Comparison of ENCODE assay signal across 29 mouse cellular contexts in genomic region chr8:8391321-8391720, GRCm38 (mm10).
A peak's percentile ranks its signal among the peaks of the same experiment; 100 is the strongest.
DNase-seq lines count a peak whose midpoint lies in the region; ATAC-seq and TF ChIP-seq lines count a peak whose summit lies in the region.
"Had no signal": no experiment of that assay in that cellular context is flagged by ENCODE, and none has a peak within 500 bp of the region (broad histone marks: within the 10 kb centered on the region; RNA-seq: fewer than 3 reads in every experiment).

No protein-coding gene starts in this region.

- no peak for TF ChIP-seq EP300 in liver, postnatal 0 days (IDR thresholded peaks at IDR 0.05; ENCODE audit: low read depth)

- H3K27me3 ChIP-seq in forebrain, embryonic 14.5 days (replicated peaks; ENCODE audit: control insufficient read depth, insufficient read depth, low read length), result no peaks in the 10 kb centered on the region
- no peaks in the 10 kb centered on the region for H3K27me3 ChIP-seq in forebrain, embryonic 12.5 days
- H3K27me3 ChIP-seq in forebrain, embryonic 16.5 days (replicated peaks; ENCODE audit: control insufficient read depth, insufficient read depth, low read length), result no peaks in the 10 kb centered on the region
- no peaks in the 10 kb centered on the region for H3K27me3 ChIP-seq in liver, postnatal 0 days (ENCODE audit: insufficient read depth, low read length)
- H3K27me3 ChIP-seq: embryonic facial prominence, embryonic 15.5 days; hindbrain, embryonic 13.5 days; limb, embryonic 12.5 days; liver, embryonic 15.5 days; lung, embryonic 15.5 days; neural tube, embryonic 12.5 days; Patski had no signal

- no peak for TF ChIP-seq CTCF in liver, postnatal 0 days (IDR thresholded peaks at IDR 0.05; ENCODE audit: low read depth)

- no peak overlapping the region for H3K9ac ChIP-seq in forebrain, embryonic 14.5 days (ENCODE audit: low read length)
- H3K9ac ChIP-seq in forebrain, embryonic 12.5 days, result no peak overlapping the region
- H3K9ac ChIP-seq in forebrain, embryonic 16.5 days (replicated peaks; ENCODE audit: low read depth, low read length), result no peak overlapping the region
- no peak overlapping the region for H3K9ac ChIP-seq in liver, postnatal 0 days (replicated peaks)
- H3K9ac ChIP-seq: embryonic facial prominence, embryonic 15.5 days; hindbrain, embryonic 13.5 days; limb, embryonic 12.5 days; liver, embryonic 15.5 days; lung, embryonic 15.5 days; neural tube, embryonic 12.5 days had no signal

- no peak overlapping the region for H3K4me2 ChIP-seq in forebrain, embryonic 14.5 days (ENCODE audit: low read length)
- no peak overlapping the region for H3K4me2 ChIP-seq in forebrain, embryonic 12.5 days
- no peak overlapping the region for H3K4me2 ChIP-seq in forebrain, embryonic 16.5 days (ENCODE audit: low read length)
- no peak overlapping the region for H3K4me2 ChIP-seq in liver, postnatal 0 days (ENCODE audit: low read depth, low read length)
- H3K4me2 ChIP-seq: embryonic facial prominence, embryonic 15.5 days; heart, embryonic 11.5 days; hindbrain, embryonic 13.5 days; limb, embryonic 12.5 days; liver, embryonic 15.5 days; lung, embryonic 15.5 days; neural tube, embryonic 12.5 days had no signal

- peak; percentile 71 for ATAC-seq in forebrain, embryonic 14.5 days
- no peak for ATAC-seq in forebrain, embryonic 12.5 days (ENCODE audit: low FRiP score)
- peak; percentile 89 for ATAC-seq in forebrain, embryonic 16.5 days
- ATAC-seq in liver, postnatal 0 days, result no peak
- ATAC-seq: intestine, embryonic 16.5 days; midbrain, embryonic 16.5 days; Patski had no signal

- no peak overlapping the region for H3K4me3 ChIP-seq in forebrain, embryonic 14.5 days (ENCODE audit: low read depth, low read length)
- H3K4me3 ChIP-seq in forebrain, embryonic 12.5 days (replicated peaks), result no peak overlapping the region
- H3K4me3 ChIP-seq in forebrain, embryonic 16.5 days (replicated peaks; ENCODE audit: low read length), result no peak overlapping the region
- no peak overlapping the region for H3K4me3 ChIP-seq in liver, postnatal 0 days (ENCODE audit: low read depth, low read length)
- H3K4me3 ChIP-seq: embryonic facial prominence, embryonic 10.5 days; embryonic facial prominence, embryonic 15.5 days; hindbrain, embryonic 13.5 days; limb, embryonic 12.5 days; liver, embryonic 15.5 days; lung, embryonic 15.5 days; midbrain, embryonic 10.5 days; neural tube, embryonic 12.5 days had no signal

- DNase-seq in forebrain, embryonic 14.5 days (ENCODE audit: low spot score), result peak; percentile 56
- peak; percentile 12 for DNase-seq in left cerebral cortex, adult 11 months (ENCODE audit: low spot score)
- DNase-seq in left cerebral cortex, postnatal 10 days (ENCODE audit: extremely low spot score in 1 of 2, low spot score in 2 of 2), result no peak
- no peak for DNase-seq in liver, postnatal 0 days
- DNase-seq in thymus, postnatal 10 days (ENCODE audit: low spot score in 2 of 2), result no peak
- DNase-seq: adrenal gland, postnatal 25 days; cerebellum, adult 8-10 months; cerebellum, postnatal 25 days; gastrocnemius, postnatal 25 days; heart, adult 18-20 months; heart, postnatal 36 days; kidney, adult 8-10 months; kidney, postnatal 4 days; thymus, postnatal 14 days had no signal

- no peak overlapping the region for H3K27ac ChIP-seq in forebrain, embryonic 14.5 days (ENCODE audit: low read depth, low read length)
- no peak overlapping the region for H3K27ac ChIP-seq in forebrain, embryonic 12.5 days
- peak overlapping the region; percentile 23; the same call in 1 of the 2 replicates for H3K27ac ChIP-seq in forebrain, embryonic 16.5 days (ENCODE audit: low read length)
- no peak overlapping the region for H3K27ac ChIP-seq in liver, postnatal 0 days (ENCODE audit: low read depth)
- H3K27ac ChIP-seq: embryonic facial prominence, embryonic 10.5 days; embryonic facial prominence, embryonic 15.5 days; hindbrain, embryonic 13.5 days; kidney, postnatal 0 days; limb, embryonic 12.5 days; liver, embryonic 15.5 days; lung, embryonic 15.5 days; midbrain, embryonic 10.5 days; neural tube, embryonic 12.5 days had no signal

- no peaks in the 10 kb centered on the region for H3K36me3 ChIP-seq in forebrain, embryonic 14.5 days (ENCODE audit: control insufficient read depth, insufficient read depth, low read length)
- no peaks in the 10 kb centered on the region for H3K36me3 ChIP-seq in forebrain, embryonic 12.5 days (replicated peaks)
- no peaks in the 10 kb centered on the region for H3K36me3 ChIP-seq in forebrain, embryonic 16.5 days (ENCODE audit: control insufficient read depth, insufficient read depth)
- no peaks in the 10 kb centered on the region for H3K36me3 ChIP-seq in liver, postnatal 0 days (replicated peaks; ENCODE audit: insufficient read depth, low read length)
- H3K36me3 ChIP-seq: embryonic facial prominence, embryonic 10.5 days; embryonic facial prominence, embryonic 15.5 days; hindbrain, embryonic 13.5 days; limb, embryonic 12.5 days; liver, embryonic 15.5 days; lung, embryonic 15.5 days; midbrain, embryonic 10.5 days; neural tube, embryonic 12.5 days had no signal

- peaks cover 2% of the 10 kb centered on the region; the same call in 1 of the 2 replicates for H3K4me1 ChIP-seq in forebrain, embryonic 14.5 days (ENCODE audit: control insufficient read depth, insufficient read depth, low read length)
- no peaks in the 10 kb centered on the region for H3K4me1 ChIP-seq in forebrain, embryonic 12.5 days
- peaks cover 8% of the 10 kb centered on the region for H3K4me1 ChIP-seq in forebrain, embryonic 16.5 days (replicated peaks; ENCODE audit: control insufficient read depth, insufficient read depth, low read length)
- H3K4me1 ChIP-seq in liver, postnatal 0 days (ENCODE audit: insufficient read depth), result no peaks in the 10 kb centered on the region
- H3K4me1 ChIP-seq: embryonic facial prominence, embryonic 10.5 days; embryonic facial prominence, embryonic 15.5 days; hindbrain, embryonic 13.5 days; limb, embryonic 12.5 days; liver, embryonic 15.5 days; lung, embryonic 15.5 days; midbrain, embryonic 10.5 days; neural tube, embryonic 12.5 days had no signal

- 43% methylated on average over 9 of the region's 9 CpGs for WGBS in forebrain, embryonic 14.5 days
- WGBS in forebrain, embryonic 12.5 days, result 70% methylated on average over 9 of the region's 9 CpGs
- WGBS in forebrain, embryonic 16.5 days, result 47% methylated on average over 9 of the region's 9 CpGs
- 76% methylated on average over 9 of the region's 9 CpGs for WGBS in liver, postnatal 0 days (ENCODE audit: insufficient replicate concordance)

- intact Hi-C loops in left cerebral cortex, postnatal 10 days (cut with DNase I), result no loop called here

- no peaks in the 10 kb centered on the region for H3K9me3 ChIP-seq in forebrain, embryonic 14.5 days (replicated peaks; ENCODE audit: control insufficient read depth, low read length)
- H3K9me3 ChIP-seq in forebrain, embryonic 12.5 days, result no peaks in the 10 kb centered on the region
- no peaks in the 10 kb centered on the region for H3K9me3 ChIP-seq in forebrain, embryonic 16.5 days (ENCODE audit: control insufficient read depth, low read length)
- H3K9me3 ChIP-seq in liver, postnatal 0 days (ENCODE audit: low read length), result no peaks in the 10 kb centered on the region
- H3K9me3 ChIP-seq: embryonic facial prominence, embryonic 10.5 days; embryonic facial prominence, embryonic 15.5 days; hindbrain, embryonic 13.5 days; limb, embryonic 12.5 days; liver, embryonic 15.5 days; lung, embryonic 15.5 days; midbrain, embryonic 10.5 days; neural tube, embryonic 12.5 days had no signal

Comparison
In these comparisons a context has a peak if more than half of its experiments do, and no peak if none do; other contexts are left out.
1. ATAC-seq: peak in forebrain, embryonic 14.5 days (single experiment) and forebrain, embryonic 16.5 days (single experiment); none in forebrain, embryonic 12.5 days (single experiment) and liver, postnatal 0 days (single experiment).
2. DNase-seq: peak in forebrain, embryonic 14.5 days (single experiment) and left cerebral cortex, adult 11 months (single experiment); none in left cerebral cortex, postnatal 10 days (0 of 2), liver, postnatal 0 days (single experiment) and thymus, postnatal 10 days (0 of 2).